Mouse (Mus musculus) kidney, embryonic 15.5 days (tissue): ENCODE results near the gene Ttc5. TPM values are rescaled to one million over a fixed set of nuclear protein-coding genes. Genes with fewer than 3 reads are reported as not detected.
A peak's percentile ranks its signal among the peaks of the same experiment; 100 is the strongest.

ENCODE experiments used
- ATAC-seq: fragments of 200-750 bp; cut with Nextera tagmentation; replicated peaks from 2 replicates; pipeline ENCODE4 v1.8.0; 2017; ENCODE audit warnings: moderate TSS enrichment; ENCODE audit not compliant: low FRiP score
- H3K27ac ChIP-seq: fragments of 300-500 bp; sonication (generic); 2 replicates; pipeline ENCODE4 v1.5.1; 2015; ENCODE audit warnings: mild to moderate bottlenecking, inconsistent platforms
- H3K27me3 ChIP-seq: fragments of 300-500 bp; sonication (generic); 2 replicates; pipeline ENCODE4 v1.6.1; 2015; ENCODE audit warnings: inconsistent platforms
- H3K36me3 ChIP-seq: fragments of 300-500 bp; sonication (generic); 2 replicates; pipeline ENCODE4 v1.6.1; 2015; ENCODE audit warnings: inconsistent platforms
- H3K4me1 ChIP-seq: fragments of 300-500 bp; sonication (generic); 2 replicates; pipeline ENCODE4 v1.6.1; 2015; ENCODE audit warnings: inconsistent platforms
- H3K4me2 ChIP-seq: fragments of 300-500 bp; sonication (generic); 2 replicates; pipeline ENCODE4 v1.6.1; 2015; ENCODE audit warnings: moderate library complexity, mild to moderate bottlenecking, inconsistent platforms
- H3K4me3 ChIP-seq: fragments of 300-500 bp; sonication (generic); replicated peaks from 2 replicates; pipeline ENCODE4 v1.5.1; 2015; ENCODE audit warnings: mild to moderate bottlenecking, inconsistent platforms
- H3K9ac ChIP-seq: fragments of 300-500 bp; sonication (generic); 2 replicates; pipeline ENCODE4 v1.6.1; 2015; ENCODE audit warnings: mild to moderate bottlenecking, inconsistent platforms
- H3K9me3 ChIP-seq: fragments of 300-500 bp; sonication (generic); replicated peaks from 2 replicates; pipeline ENCODE4 v1.6.1; 2016; ENCODE audit warnings: inconsistent platforms
- WGBS: fragments of 180-500 bp; shearing (Covaris S2); methylation state at CpG from one replicate; pipeline ENCODE4 v1.1.7; 2015; ENCODE audit warnings: mixed read lengths; 5-methylcytosine and 5-hydroxymethylcytosine counted together
- polyA plus RNA-seq: library from polyadenylated mRNA; unstranded; fragments of >200 nt; fragmentation: Nextera tagmentation; extraction: Ambion mirVana; gene quantifications from 2 replicates; pipeline ENCODE4 v1.2.1, GENCODE M21; 2015

The Ttc5 gene
- polyA plus RNA-seq, 1 experiment from 2014 or later: 78.5 TPM

GRCm38 (mm10) chr14:50802441-50802840, 17.1 kb upstream of the Ttc5 start:
- H3K4me2 ChIP-seq: no peak overlapping the region
- H3K9ac ChIP-seq: no peak overlapping the region
- no peaks in the 10 kb centered on the region for H3K36me3 ChIP-seq
- ATAC-seq: no peak
- H3K27ac ChIP-seq: no peak overlapping the region
- no peaks in the 10 kb centered on the region for H3K9me3 ChIP-seq
- H3K4me3 ChIP-seq: no peak overlapping the region
- 89% methylated on average over 6 of the region's 6 CpGs for WGBS
- no peaks in the 10 kb centered on the region for H3K27me3 ChIP-seq
- H3K4me1 ChIP-seq: 0 out of 2 replicates have a peak, but pooled peaks cover 5% of the 10 kb centered on the region

DNA sequence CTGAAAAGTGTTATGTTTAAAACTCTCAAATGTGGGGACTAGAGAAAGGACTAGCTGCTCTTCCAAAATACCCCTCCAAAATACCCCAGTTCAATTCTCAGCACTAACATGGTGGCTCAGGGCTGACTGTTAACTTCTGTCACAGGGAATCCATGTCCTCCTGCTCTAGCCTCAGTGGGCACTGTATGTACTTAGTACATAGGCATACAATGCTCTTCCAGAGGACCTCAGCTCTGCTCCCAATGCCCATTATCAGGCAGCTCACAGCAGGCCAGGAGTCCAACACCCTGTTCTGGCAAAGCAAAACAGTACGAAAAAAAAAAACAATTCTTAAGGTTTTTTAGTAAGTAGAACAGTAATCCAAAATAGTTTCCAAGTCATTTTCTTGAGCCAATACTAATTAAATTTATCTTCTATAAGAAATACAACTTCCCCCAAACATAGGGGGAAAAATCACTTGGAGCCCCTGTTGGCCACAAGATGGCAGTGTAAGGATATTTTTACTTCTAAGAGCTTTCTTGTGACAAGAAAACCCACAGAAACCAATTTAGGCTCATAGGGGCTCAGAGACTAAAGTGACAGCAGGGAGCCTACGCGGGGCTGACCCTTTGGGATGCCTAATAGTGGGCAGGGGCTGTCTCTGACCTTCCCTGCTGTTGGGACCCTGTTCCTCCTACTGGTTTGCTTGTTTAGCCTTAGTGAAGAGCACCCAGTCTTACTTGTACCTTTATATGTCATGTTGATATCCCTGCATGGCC, 14.4 kb upstream of the Ttc5 start:
- Histone ChIP-seq H3K36me3 (no peaks in the 10 kb centered on the region), H3K9me3 (no peaks in the 10 kb centered on the region), H3K9ac (0 out of 2 replicates have a peak overlapping the region, but pooled peaks have one; percentile 21), H3K4me1 (no peaks in the 10 kb centered on the region), H3K4me3 (no peak overlapping the region), H3K27ac (no peak overlapping the region), H3K4me2 (no peak overlapping the region), H3K27me3 (no peaks in the 10 kb centered on the region)
- 5% methylated on average over 3 of the region's 3 CpGs for WGBS
- no peak for ATAC-seq

- Histone ChIP-seq H3K4me2 (no peak overlapping the region), H3K9ac (no peak overlapping the region), H3K4me3 (no peak overlapping the region), H3K27ac (no peak overlapping the region), H3K27me3 (no peaks in the 10 kb centered on the region), H3K9me3 (no peaks in the 10 kb centered on the region), H3K36me3 (no peaks in the 10 kb centered on the region), H3K4me1 (no peaks in the 10 kb centered on the region)
- no peak for ATAC-seq
- WGBS: 70% methylated on average over 2 of the region's 2 CpGs
Measured at GRCm38 (mm10) chr14:50798512-50798911, 13.2 kb upstream of the Ttc5 start.

- WGBS: 89% methylated on average over 1 of the region's 1 CpGs
Measured at GRCm38 (mm10) chr14:50796464-50796863, 11.1 kb upstream of the Ttc5 start.

GRCm38 (mm10) chr14:50795965-50796364, 10.6 kb upstream of the Ttc5 start:
- no peaks in the 10 kb centered on the region for H3K9me3 ChIP-seq
- WGBS: 85% methylated on average over 4 of the region's 4 CpGs
- H3K4me1 ChIP-seq: no peaks in the 10 kb centered on the region
- H3K4me2 ChIP-seq: no peak overlapping the region
- H3K4me3 ChIP-seq: no peak overlapping the region
- no peak overlapping the region for H3K27ac ChIP-seq
- no peak for ATAC-seq
- no peaks in the 10 kb centered on the region for H3K36me3 ChIP-seq
- H3K9ac ChIP-seq: no peak overlapping the region
- no peaks in the 10 kb centered on the region for H3K27me3 ChIP-seq

More at GRCm38 (mm10) chr14:50796464-50796863, 11.1 kb upstream of the Ttc5 start:
- Histone ChIP-seq H3K27me3 (no peaks in the 10 kb centered on the region), H3K4me1 (no peaks in the 10 kb centered on the region), H3K36me3 (no peaks in the 10 kb centered on the region), H3K9ac (no peak overlapping the region), H3K4me2 (no peak overlapping the region), H3K4me3 (no peak overlapping the region), H3K9me3 (no peaks in the 10 kb centered on the region), H3K27ac (no peak overlapping the region)
- ATAC-seq: no peak

DNA sequence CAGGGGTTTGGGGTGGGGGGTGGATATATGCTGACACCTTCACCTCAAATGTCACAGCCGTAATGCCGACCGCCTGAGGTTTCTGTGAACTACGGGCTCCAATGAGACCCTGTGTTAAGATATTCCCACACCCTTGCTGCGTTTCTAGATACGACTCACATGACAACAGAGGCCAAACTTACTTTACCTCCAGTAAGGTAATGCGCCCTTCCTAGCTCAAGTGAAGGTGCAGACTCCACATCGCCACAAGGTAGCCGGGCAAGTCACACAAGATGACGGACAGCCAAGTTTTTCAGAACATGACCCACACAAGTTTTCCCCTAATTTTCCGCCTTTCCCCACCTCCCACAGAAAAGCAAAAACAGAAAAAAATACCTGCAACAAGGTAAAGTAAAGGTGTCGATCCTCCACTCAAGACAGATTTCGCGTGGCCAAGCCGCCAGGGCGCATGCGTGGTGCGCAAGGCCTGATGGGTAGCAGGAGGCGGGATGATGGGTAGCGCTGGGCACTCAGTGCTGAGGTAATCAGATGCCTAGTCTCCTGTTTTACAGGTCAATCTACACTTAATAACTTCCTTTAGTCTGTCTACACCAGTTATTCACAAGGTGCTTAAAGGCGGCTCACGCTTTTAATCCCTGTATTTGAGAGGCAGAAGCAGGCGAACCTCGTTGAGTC, 10.1 kb upstream of the Ttc5 start:
- 91% methylated on average over 24 of the region's 24 CpGs for WGBS
- Histone ChIP-seq H3K27me3 (no peaks in the 10 kb centered on the region), H3K36me3 (no peaks in the 10 kb centered on the region), H3K4me1 (no peaks in the 10 kb centered on the region), H3K27ac (no peak overlapping the region), H3K9me3 (no peaks in the 10 kb centered on the region), H3K4me2 (no peak overlapping the region), H3K9ac (no peak overlapping the region), H3K4me3 (no peak overlapping the region)
- ATAC-seq: no peak

GRCm38 (mm10) chr14:50788157-50788556, 2.8 kb upstream of the Ttc5 start:
- no peak for ATAC-seq
- Histone ChIP-seq H3K27ac (no peak overlapping the region), H3K9ac (no peak overlapping the region), H3K4me3 (no peak overlapping the region), H3K27me3 (no peaks in the 10 kb centered on the region), H3K4me1 (peaks cover 6% of the 10 kb centered on the region), H3K36me3 (no peaks in the 10 kb centered on the region), H3K4me2 (no peak overlapping the region), H3K9me3 (no peaks in the 10 kb centered on the region)
- 7% methylated on average over 2 of the region's 2 CpGs for WGBS

- H3K9me3 ChIP-seq: no peaks in the 10 kb centered on the region
- no peak for ATAC-seq
- peaks cover 6% of the 10 kb centered on the region for H3K4me1 ChIP-seq
- H3K27me3 ChIP-seq: no peaks in the 10 kb centered on the region
- H3K36me3 ChIP-seq: peaks cover 26% of the 10 kb centered on the region
- H3K9ac ChIP-seq: peak overlapping the region; percentile 73
- 28% methylated on average over 16 of the region's 16 CpGs for WGBS
- H3K4me3 ChIP-seq: peak overlapping the region; percentile 90
- peak overlapping the region; percentile 58 for H3K4me2 ChIP-seq
- peak overlapping the region; percentile 57; the same call in 1 of the 2 replicates for H3K27ac ChIP-seq
Measured at GRCm38 (mm10) chr14:50784391-50785250, 698 bp downstream of the Ttc5 start.

DNA sequence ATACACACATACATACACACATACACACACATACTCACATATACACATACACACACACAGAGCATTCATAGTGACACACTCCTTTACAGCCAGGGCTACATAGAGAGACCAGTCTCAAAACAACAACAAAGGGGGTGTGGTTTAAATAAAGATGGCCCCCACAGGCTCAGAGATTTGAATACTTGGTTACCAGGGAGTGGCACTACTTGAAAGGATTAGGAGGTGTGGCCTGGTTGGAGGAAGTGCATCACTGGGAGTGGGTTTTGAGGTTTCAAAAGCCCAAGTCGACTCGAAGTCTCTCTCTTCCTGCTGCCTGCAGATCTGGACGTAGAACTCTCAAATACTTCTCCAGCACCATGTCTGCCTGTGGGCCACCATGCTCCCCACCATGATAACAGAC, 3.2 kb downstream of the Ttc5 start:
- Histone ChIP-seq H3K4me2 (no peak overlapping the region), H3K9ac (no peak overlapping the region), H3K4me1 (peaks cover 6% of the 10 kb centered on the region), H3K27me3 (no peaks in the 10 kb centered on the region), H3K4me3 (no peak overlapping the region), H3K27ac (no peak overlapping the region), H3K9me3 (no peaks in the 10 kb centered on the region), H3K36me3 (peaks cover 41% of the 10 kb centered on the region)
- WGBS: 96% methylated on average over 3 of the region's 3 CpGs
- no peak for ATAC-seq

- WGBS: 87% methylated on average over 2 of the region's 2 CpGs
- no peak for ATAC-seq
- Histone ChIP-seq H3K27me3 (no peaks in the 10 kb centered on the region), H3K9ac (no peak overlapping the region), H3K27ac (no peak overlapping the region), H3K4me1 (no peaks in the 10 kb centered on the region), H3K36me3 (peaks cover 94% of the 10 kb centered on the region), H3K4me2 (no peak overlapping the region), H3K4me3 (no peak overlapping the region), H3K9me3 (no peaks in the 10 kb centered on the region)
Measured at GRCm38 (mm10) chr14:50771342-50771741, 14.0 kb downstream of the Ttc5 start.

GRCm38 (mm10) chr14:50765736-50766135, 19.6 kb downstream of the Ttc5 start:
- Histone ChIP-seq H3K4me2 (no peak overlapping the region), H3K27me3 (no peaks in the 10 kb centered on the region), H3K4me1 (no peaks in the 10 kb centered on the region), H3K27ac (no peak overlapping the region), H3K4me3 (no peak overlapping the region), H3K36me3 (peaks cover 71% of the 10 kb centered on the region), H3K9me3 (no peaks in the 10 kb centered on the region), H3K9ac (no peak overlapping the region)
- WGBS: 97% methylated on average over 6 of the region's 6 CpGs
- ATAC-seq: no peak
